ENCODE assay signal across 9 mouse cellular contexts in genomic region chr2:133381054-133381453, GRCm38 (mm10).
DNase-seq lines count a peak whose midpoint lies in the region; ATAC-seq and TF ChIP-seq lines count a peak whose summit lies in the region.
"Had no signal": no experiment of that assay in that cellular context is flagged by ENCODE, and none has a peak within 500 bp of the region (broad histone marks: within the 10 kb centered on the region; RNA-seq: fewer than 3 reads in every experiment).

No protein-coding gene starts in this region.

- no peak overlapping the region for H3K27ac ChIP-seq in midbrain, embryonic 14.5 days (replicated peaks; ENCODE audit: low read depth, low read length)
- H3K27ac ChIP-seq in midbrain, embryonic 13.5 days: no peak overlapping the region
- H3K27ac ChIP-seq in left cerebral cortex, adult 2 months: no peak overlapping the region
- H3K27ac ChIP-seq: neural tube, embryonic 13.5 days had no signal

- no peak for ATAC-seq in midbrain, embryonic 14.5 days (ENCODE audit: low FRiP score, low TSS enrichment)
- no peak for ATAC-seq in midbrain, embryonic 13.5 days
- no peak for ATAC-seq in monocyte, adult 5-6 weeks (replicated peaks; ENCODE audit: insufficient number of reproducible peaks, low FRiP score, low TSS enrichment, poor library complexity, severe bottlenecking)

- no peak overlapping the region for H3K9ac ChIP-seq in midbrain, embryonic 14.5 days (replicated peaks; ENCODE audit: low read length)
- no peak overlapping the region for H3K9ac ChIP-seq in midbrain, embryonic 13.5 days (replicated peaks)
- H3K9ac ChIP-seq: neural tube, embryonic 13.5 days had no signal

- no peak overlapping the region for H3K4me2 ChIP-seq in midbrain, embryonic 14.5 days (ENCODE audit: low read length)
- H3K4me2 ChIP-seq in midbrain, embryonic 13.5 days (replicated peaks): no peak overlapping the region
- H3K4me2 ChIP-seq: neural tube, embryonic 13.5 days had no signal

- no peaks in the 10 kb centered on the region for H3K36me3 ChIP-seq in midbrain, embryonic 14.5 days (ENCODE audit: control insufficient read depth, insufficient read depth, low read length)
- H3K36me3 ChIP-seq in midbrain, embryonic 13.5 days: no peaks in the 10 kb centered on the region
- H3K36me3 ChIP-seq: neural tube, embryonic 13.5 days had no signal

- peak; percentile 68 for TF ChIP-seq CTCF in left cerebral cortex, adult 2 months (IDR thresholded peaks at IDR 0.05)

- intact Hi-C loops in left cerebral cortex, adult 2 months (cut with DNase I): loop anchor here (5.0 to 10.0 kb wide), 3 partner anchors 171 to 1101 kb away; partner anchors contain the start of gene Bmp2

- H3K9me3 ChIP-seq in midbrain, embryonic 14.5 days (ENCODE audit: control insufficient read depth, low read length): no peaks in the 10 kb centered on the region
- no peaks in the 10 kb centered on the region for H3K9me3 ChIP-seq in midbrain, embryonic 13.5 days
- H3K9me3 ChIP-seq: neural tube, embryonic 13.5 days had no signal

- H3K4me1 ChIP-seq in midbrain, embryonic 14.5 days (ENCODE audit: control insufficient read depth, insufficient read depth, low read length): no peaks in the 10 kb centered on the region
- no peaks in the 10 kb centered on the region for H3K4me1 ChIP-seq in midbrain, embryonic 13.5 days (replicated peaks)
- H3K4me1 ChIP-seq: neural tube, embryonic 13.5 days had no signal

- DNase-seq in midbrain, embryonic 14.5 days: peak; percentile 44
- DNase-seq in brain, adult 2 months (ENCODE audit: low read depth, low spot score): peak; percentile 48
- peak; percentile 2 to 10 for DNase-seq in heart, adult 9 months (ENCODE audit: low spot score in 2 of 2)
- DNase-seq in left cerebral cortex, adult 2 months (ENCODE audit: extremely low spot score in 1 of 2, low spot score in 2 of 2): peak; percentile 19 to 50
- peak; percentile 37 for DNase-seq in ovary, postnatal 14 days (ENCODE audit: low spot score)
- no peak for DNase-seq in thymus, postnatal 36 days

- WGBS in midbrain, embryonic 14.5 days: 82% methylated on average over 3 of the region's 3 CpGs
- WGBS in midbrain, embryonic 13.5 days: 78% methylated on average over 3 of the region's 3 CpGs

- H3K27me3 ChIP-seq in midbrain, embryonic 14.5 days (ENCODE audit: control insufficient read depth, insufficient read depth, low read length): 0 out of 2 replicates have a peak, but pooled peaks cover 2% of the 10 kb centered on the region
- peaks cover 56% of the 10 kb centered on the region for H3K27me3 ChIP-seq in midbrain, embryonic 13.5 days
- H3K27me3 ChIP-seq: neural tube, embryonic 13.5 days had no signal

- no peak overlapping the region for H3K4me3 ChIP-seq in midbrain, embryonic 14.5 days (replicated peaks; ENCODE audit: low read depth, low read length)
- no peak overlapping the region for H3K4me3 ChIP-seq in midbrain, embryonic 13.5 days (replicated peaks)
- H3K4me3 ChIP-seq in left cerebral cortex, adult 2 months: no peak overlapping the region
- H3K4me3 ChIP-seq: neural tube, embryonic 13.5 days had no signal

Comparison
In these comparisons a context has a peak if more than half of its experiments do, and no peak if none do; other contexts are left out.
1. DNase-seq: peak in midbrain, embryonic 14.5 days (single experiment), brain, adult 2 months (single experiment), heart, adult 9 months (2 of 2), left cerebral cortex, adult 2 months (2 of 2) and ovary, postnatal 14 days (single experiment); none in thymus, postnatal 36 days (0 of 2).